Mouse (Mus musculus) ES-Bruce4 (cell line): ENCODE data around the gene Sstr5. TPM values are rescaled to one million over a fixed set of nuclear protein-coding genes. Genes with fewer than 3 reads are reported as not detected.

Experiments used
- H3K27ac ChIP-seq: 2 replicates; pipeline ENCODE4 v1.5.1; 2012; ENCODE audit warnings: low read length, inconsistent platforms; ENCODE audit not compliant: insufficient read depth
- H3K27me3 ChIP-seq: 2 replicates; pipeline ENCODE4 v1.6.1; 2012; ENCODE audit warnings: mild to moderate bottlenecking, low read length, inconsistent platforms; ENCODE audit not compliant: control insufficient read depth, poor library complexity, insufficient read depth, severe bottlenecking
- H3K36me3 ChIP-seq: 2 replicates; pipeline ENCODE4 v1.6.1; 2012; ENCODE audit warnings: inconsistent platforms, mild to moderate bottlenecking, low read length, moderate library complexity; ENCODE audit not compliant: control insufficient read depth, poor library complexity, insufficient read depth, severe bottlenecking
- H3K4me1 ChIP-seq: one replicate; pipeline ENCODE4 v1.8.1; 2011; ENCODE audit warnings: low read length; ENCODE audit not compliant: control insufficient read depth, insufficient read depth
- H3K4me3 ChIP-seq: 2 replicates; pipeline ENCODE4 v1.5.1; 2011; ENCODE audit warnings: low read depth, mild to moderate bottlenecking, low read length
- H3K9ac ChIP-seq: 2 replicates; pipeline ENCODE4 v1.6.1; 2012; ENCODE audit warnings: low read depth, mild to moderate bottlenecking, inconsistent platforms; ENCODE audit not compliant: poor library complexity, severe bottlenecking
- H3K9me3 ChIP-seq: replicated peaks from 2 replicates; pipeline ENCODE4 v1.6.1; 2012; ENCODE audit warnings: mild to moderate bottlenecking, low read length, inconsistent platforms; ENCODE audit not compliant: control insufficient read depth, poor library complexity, insufficient read depth, severe bottlenecking
- CTCF ChIP-seq: IDR thresholded peaks from one replicate; pipeline ENCODE4 v1.8.1; 2011; ENCODE audit warnings: low read depth, low read length
- EP300 ChIP-seq: IDR thresholded peaks from 2 replicates; pipeline ENCODE4 v1.6.1; 2011; ENCODE audit warnings: low read depth, low read length; ENCODE audit not compliant: insufficient read depth
- POLR2A ChIP-seq: IDR thresholded peaks from one replicate; pipeline ENCODE4 v1.8.1; 2011; ENCODE audit warnings: low read length; ENCODE audit not compliant: insufficient read depth
- polyA plus RNA-seq: library from polyadenylated mRNA; stranded (reverse); fragments of >200 nt; gene quantifications from 2 replicates; pipeline ENCODE4 v1.2.4, GENCODE M21; 2011; ENCODE audit warnings: low read depth; ENCODE audit not compliant: missing spikeins, insufficient read depth, insufficient read length

Sstr5 gene
- not detected in 2 replicates for polyA plus RNA-seq

GRCm38 (mm10) chr17:25497013-25497412, at the start of gene Sstr5:
Gene Sstr5 (minus strand): TSS chr17:25497288.
- Histone ChIP-seq H3K27me3 (no peaks in the 10 kb centered on the region), H3K27ac (no peak within 1 kb of the TSS), H3K9me3 (no peaks in the 10 kb centered on the region), H3K4me3 (peak within 1 kb of the TSS; percentile 41), H3K9ac (peak within 1 kb of the TSS; percentile 20; the same call in 1 of the 2 replicates), H3K36me3 (no peaks in the 10 kb centered on the region), H3K4me1 (no peaks in the 10 kb centered on the region)
- TF ChIP-seq CTCF (no peak), EP300 (no peak), POLR2A (no peak)

- Histone ChIP-seq H3K36me3 (no peaks in the 10 kb centered on the region), H3K27me3 (no peaks in the 10 kb centered on the region), H3K4me1 (no peaks in the 10 kb centered on the region), H3K27ac (no peak overlapping the region), H3K9me3 (no peaks in the 10 kb centered on the region), H3K9ac (no peak overlapping the region), H3K4me3 (no peak overlapping the region)
- TF ChIP-seq POLR2A (no peak), EP300 (no peak), CTCF (no peak)
Observed at GRCm38 (mm10) chr17:25541768-25542167, 44.7 kb upstream of the Sstr5 start.

- Histone ChIP-seq H3K27ac (no peak overlapping the region), H3K27me3 (no peaks in the 10 kb centered on the region), H3K9ac (no peak overlapping the region), H3K4me1 (peaks cover 2% of the 10 kb centered on the region), H3K36me3 (no peaks in the 10 kb centered on the region), H3K4me3 (no peak overlapping the region), H3K9me3 (no peaks in the 10 kb centered on the region)
- TF ChIP-seq POLR2A (no peak), EP300 (no peak), CTCF (no peak)
Observed at GRCm38 (mm10) chr17:25540731-25541130, 43.6 kb upstream of the Sstr5 start.

- Histone ChIP-seq H3K27ac (no peak overlapping the region), H3K9me3 (no peaks in the 10 kb centered on the region), H3K36me3 (no peaks in the 10 kb centered on the region), H3K4me3 (no peak overlapping the region), H3K27me3 (no peaks in the 10 kb centered on the region), H3K9ac (no peak overlapping the region), H3K4me1 (peaks cover 2% of the 10 kb centered on the region)
- TF ChIP-seq EP300 (no peak), CTCF (no peak), POLR2A (no peak)
Observed at GRCm38 (mm10) chr17:25538945-25539875, 42.1 kb upstream of the Sstr5 start.

- Histone ChIP-seq H3K4me3 (no peak overlapping the region), H3K9ac (no peak overlapping the region), H3K36me3 (no peaks in the 10 kb centered on the region), H3K27ac (no peak overlapping the region), H3K9me3 (no peaks in the 10 kb centered on the region), H3K4me1 (no peaks in the 10 kb centered on the region), H3K27me3 (no peaks in the 10 kb centered on the region)
- TF ChIP-seq EP300 (no peak), POLR2A (no peak), CTCF (no peak)
Observed at GRCm38 (mm10) chr17:25530357-25531022, 33.4 kb upstream of the Sstr5 start.

- no peaks in the 10 kb centered on the region for H3K27me3 ChIP-seq
- H3K4me3 ChIP-seq = no peak overlapping the region
- H3K9ac ChIP-seq = no peak overlapping the region
- H3K36me3 ChIP-seq = no peaks in the 10 kb centered on the region
- H3K9me3 ChIP-seq = no peaks in the 10 kb centered on the region
- no peak overlapping the region for H3K27ac ChIP-seq
- H3K4me1 ChIP-seq = no peaks in the 10 kb centered on the region
- TF ChIP-seq EP300 (no peak), CTCF (no peak), POLR2A (no peak)
Observed at GRCm38 (mm10) chr17:25522080-25522479, 25.0 kb upstream of the Sstr5 start.
